Mouse (Mus musculus): Measurements from ENCODE around the gene Ampd3.

DNA sequence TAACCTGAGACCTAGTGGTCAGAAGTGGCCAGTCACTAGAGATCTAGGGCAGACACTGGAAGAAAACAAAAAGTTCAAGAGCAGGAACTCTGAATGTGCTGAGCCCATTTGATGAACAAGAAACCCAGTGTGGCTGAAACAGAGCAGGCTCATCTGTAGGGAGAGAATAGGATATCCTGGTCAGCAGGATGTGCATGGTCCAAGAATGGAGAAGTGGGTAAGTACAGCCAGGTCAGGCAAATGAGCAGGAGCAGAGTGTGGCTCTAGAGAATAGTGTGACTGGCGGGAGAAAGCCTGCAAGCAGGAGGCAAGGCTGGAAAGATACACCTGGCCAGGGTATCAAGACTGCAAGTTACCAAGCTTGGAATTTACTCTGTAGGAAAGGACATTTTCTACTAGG lies 87.6 kb downstream of the Ampd3 start:
- TF ChIP-seq POLR2A (IDR thresholded peaks at IDR 0.05; ENCODE audit: borderline replicate concordance, insufficient read depth, low read length) (no peak), CTCF (IDR thresholded peaks at IDR 0.05; ENCODE audit: borderline replicate concordance, insufficient read depth, low read depth, low read length) (no peak)
